Mouse (Mus musculus): Measurements from ENCODE around the gene Arhgef40.

GRCm38 (mm10) chr14:52011683-52012082, 27.2 kb downstream of the Arhgef40 start:
- TF ChIP-seq CTCF (IDR thresholded peaks at IDR 0.05; ENCODE audit: borderline replicate concordance, insufficient read depth, low read depth, low read length) (no peak), POLR2A (IDR thresholded peaks at IDR 0.05; ENCODE audit: borderline replicate concordance, insufficient read depth, low read length) (no peak)

All from cerebellum, adult 2 months (tissue).